Comparison of ENCODE assay signal across 9 mouse cellular contexts in the genomic region with DNA sequence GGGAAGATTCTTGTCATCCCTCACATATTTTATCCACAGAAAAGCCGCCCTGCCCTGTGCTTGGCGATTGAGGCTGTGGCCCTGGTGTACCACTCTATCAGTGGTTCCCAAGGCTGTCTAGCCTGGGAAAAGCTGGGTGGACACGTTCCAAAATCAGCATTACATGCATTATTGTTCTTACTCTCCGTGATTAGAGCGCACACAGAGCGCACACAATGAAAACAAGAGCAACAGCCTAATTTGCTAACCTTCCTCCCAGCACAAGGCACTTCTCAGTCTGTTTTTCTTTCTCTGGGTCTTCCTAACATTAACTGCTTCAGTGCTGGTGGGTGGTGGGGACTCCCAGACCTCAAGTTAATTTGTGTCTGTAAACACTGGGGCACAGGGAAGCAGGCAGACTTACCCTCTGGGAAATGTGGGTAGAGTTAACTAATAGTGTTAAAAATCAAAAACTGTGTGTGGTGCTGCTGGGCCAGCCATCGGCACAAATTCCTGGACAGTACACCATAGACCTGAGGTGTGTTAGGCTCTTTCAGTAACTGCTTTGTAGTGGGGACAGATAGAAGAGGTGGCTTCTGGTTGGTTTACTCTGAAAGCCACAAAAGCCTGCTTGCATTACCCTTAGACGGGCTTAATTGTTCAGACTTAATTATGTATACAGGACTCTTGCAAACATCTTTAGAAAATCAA.
DNase-seq lines count a peak whose midpoint lies in the region; ATAC-seq and TF ChIP-seq lines count a peak whose summit lies in the region.
"Had no signal": no experiment of that assay in that cellular context is flagged by ENCODE, and none has a peak within 500 bp of the region (broad histone marks: within the 10 kb centered on the region; RNA-seq: fewer than 3 reads in every experiment).

No protein-coding gene starts in this region.

- no peak for TF ChIP-seq CTCF in lung, postnatal 0 days (IDR thresholded peaks at IDR 0.05)

- no peaks in the 10 kb centered on the region for H3K27me3 ChIP-seq in embryonic facial prominence, embryonic 12.5 days
- H3K27me3 ChIP-seq in lung, postnatal 0 days (replicated peaks; ENCODE audit: insufficient read depth, low read length): no peaks in the 10 kb centered on the region
- H3K27me3 ChIP-seq in stomach, embryonic 15.5 days (replicated peaks): no peaks in the 10 kb centered on the region

- H3K4me2 ChIP-seq in embryonic facial prominence, embryonic 12.5 days (replicated peaks): peak overlapping the region; percentile 40
- peak overlapping the region; percentile 41 for H3K4me2 ChIP-seq in lung, postnatal 0 days (replicated peaks; ENCODE audit: low read depth, low read length)
- peak overlapping the region; percentile 39 for H3K4me2 ChIP-seq in stomach, embryonic 15.5 days

- ATAC-seq in frontal cortex, adult (ENCODE audit: low TSS enrichment): 0 out of 2 replicates have a peak, but pooled peaks have one; percentile 16
- peak; percentile 78 for ATAC-seq in embryonic facial prominence, embryonic 12.5 days (ENCODE audit: insufficient number of reproducible peaks, insufficient read depth, low FRiP score, low TSS enrichment)
- ATAC-seq in lung, postnatal 0 days: peak; percentile 69
- no peak; the same call in 1 of the 2 replicates for ATAC-seq in stomach, embryonic 15.5 days (ENCODE audit: insufficient read depth, low FRiP score, low read depth)

- peak; percentile 41; the same call in 1 of the 2 replicates for TF ChIP-seq EP300 in lung, postnatal 0 days (IDR thresholded peaks at IDR 0.05)

- peak overlapping the region; percentile 9 for H3K4me3 ChIP-seq in embryonic facial prominence, embryonic 12.5 days
- no peak overlapping the region for H3K4me3 ChIP-seq in lung, postnatal 0 days (ENCODE audit: low read depth, low read length)
- 0 out of 2 replicates have a peak overlapping the region, but pooled peaks have one; percentile 13 for H3K4me3 ChIP-seq in stomach, embryonic 15.5 days (replicated peaks)

- WGBS in embryonic facial prominence, embryonic 12.5 days: 4% methylated on average over 8 of the region's 8 CpGs
- 9% methylated on average over 8 of the region's 8 CpGs for WGBS in lung, postnatal 0 days
- WGBS in stomach, embryonic 15.5 days: 12% methylated on average over 8 of the region's 8 CpGs

- H3K36me3 ChIP-seq in embryonic facial prominence, embryonic 12.5 days: no peaks in the 10 kb centered on the region
- H3K36me3 ChIP-seq in lung, postnatal 0 days (ENCODE audit: insufficient read depth, low read length): no peaks in the 10 kb centered on the region
- H3K36me3 ChIP-seq in stomach, embryonic 15.5 days: no peaks in the 10 kb centered on the region

- peak overlapping the region; percentile 71 for H3K27ac ChIP-seq in embryonic facial prominence, embryonic 12.5 days
- no peak overlapping the region for H3K27ac ChIP-seq in lung, postnatal 0 days (ENCODE audit: low read length)
- H3K27ac ChIP-seq in stomach, embryonic 15.5 days: no peak overlapping the region
- H3K27ac ChIP-seq: liver, embryonic 14.5 days had no signal

- H3K4me1 ChIP-seq in embryonic facial prominence, embryonic 12.5 days: peaks cover 6% of the 10 kb centered on the region; the same call in 1 of the 2 replicates
- H3K4me1 ChIP-seq in lung, postnatal 0 days (ENCODE audit: insufficient read depth, low read depth, low read length): no peaks in the 10 kb centered on the region
- H3K4me1 ChIP-seq in stomach, embryonic 15.5 days: 0 out of 2 replicates have a peak, but pooled peaks cover 4% of the 10 kb centered on the region

- H3K9ac ChIP-seq in embryonic facial prominence, embryonic 12.5 days: no peak overlapping the region
- no peak overlapping the region for H3K9ac ChIP-seq in lung, postnatal 0 days (replicated peaks; ENCODE audit: low read depth)
- no peak overlapping the region for H3K9ac ChIP-seq in stomach, embryonic 15.5 days
- H3K9ac ChIP-seq: liver, embryonic 14.5 days had no signal

- DNase-seq in frontal cortex, postnatal 25 days (ENCODE audit: low spot score in 2 of 2): no peak
- peak; percentile 31 to 33 for DNase-seq in heart, postnatal 10 days
- peak; percentile 7 for DNase-seq in lung, postnatal 0 days (ENCODE audit: low spot score)
- DNase-seq in urinary bladder, adult 2 months (ENCODE audit: low spot score): no peak
- no peak for DNase-seq in spleen, adult 12 weeks (ENCODE audit: low spot score)

- H3K9me3 ChIP-seq in embryonic facial prominence, embryonic 12.5 days: no peaks in the 10 kb centered on the region
- H3K9me3 ChIP-seq in lung, postnatal 0 days (ENCODE audit: low read length): no peaks in the 10 kb centered on the region
- no peaks in the 10 kb centered on the region for H3K9me3 ChIP-seq in stomach, embryonic 15.5 days

- intact Hi-C loops in heart, postnatal 10 days (cut with DNase I): no loop called here

Comparison
In these comparisons a context has a peak if more than half of its experiments do, and no peak if none do; other contexts are left out.
1. DNase-seq: peak in heart, postnatal 10 days (2 of 2) and lung, postnatal 0 days (single experiment); none in frontal cortex, postnatal 25 days (0 of 2), urinary bladder, adult 2 months (single experiment) and spleen, adult 12 weeks (single experiment).
2. Peak in every context shown above with its lines, with median percentiles within 50 percentile points of each other: H3K4me2 ChIP-seq.